Mouse (Mus musculus) layer of hippocampus, postnatal 14 days (tissue): ENCODE results near the gene Spint4. TPM values are rescaled to one million over a fixed set of nuclear protein-coding genes. Genes with fewer than 3 reads are reported as not detected.
"Not testable (repeated sequence)": the region's sequence is repeated elsewhere in the genome, so short reads cannot be mapped to it uniquely, and the experiment has no call there.

Experiments
- DNase-seq, 2 experiments: peaks; one replicate each; pipeline ENCODE4 v3.0.0; 2021 to 2022; ENCODE audit warnings: low spot score in 2 of 2, mixed read lengths in 1 of 2
- long read RNA-seq, 2 experiments: library from polyadenylated mRNA; stranded (forward); transcript quantifications; one replicate each; pipeline ENCODE4 v2.0.0; 2021
- total RNA-seq, 2 experiments: library from RNA; stranded (reverse); gene quantifications; 2 replicates each; pipeline ENCODE4 v1.2.3; 2021

The Spint4 gene
- total RNA-seq, result not detected
- long read RNA-seq, experiment 1, result 0 reads
- long read RNA-seq, experiment 2, result 0 reads

GRCm38 (mm10) chr2:164698201-164698600 is at the start of gene Spint4:
TSS of gene Spint4 (plus strand) at chr2:164698501.
- DNase-seq, result no peak

GRCm38 (mm10) chr2:164655858-164656257 is 42.4 kb upstream of the Spint4 start, which contains the start of gene Wfdc10:
TSS of gene Wfdc10 (plus strand) at chr2:164656046.
- peak in 1 of 2 experiments; percentile 11 for DNase-seq

- no peak for DNase-seq
Observed at GRCm38 (mm10) chr2:164656483-164656882, 41.8 kb upstream of the Spint4 start, which contains the start of gene Wfdc9. TSS of gene Wfdc9 (minus strand) at chr2:164656583.

- no peak for DNase-seq
Observed at GRCm38 (mm10) chr2:164664851-164665250, 33.5 kb upstream of the Spint4 start.

- DNase-seq, result no peak
Observed at GRCm38 (mm10) chr2:164670261-164670660, 28.0 kb upstream of the Spint4 start.

GRCm38 (mm10) chr2:164670938-164671337 is 27.4 kb upstream of the Spint4 start:
- DNase-seq, result no peak

- DNase-seq, result no peak
Observed at GRCm38 (mm10) chr2:164673987-164674386, 24.3 kb upstream of the Spint4 start, which contains the start of gene Wfdc11. TSS of gene Wfdc11 (minus strand) at chr2:164674087.

- DNase-seq, result no peak
Observed at GRCm38 (mm10) chr2:164676103-164676502, 22.2 kb upstream of the Spint4 start.

DNA sequence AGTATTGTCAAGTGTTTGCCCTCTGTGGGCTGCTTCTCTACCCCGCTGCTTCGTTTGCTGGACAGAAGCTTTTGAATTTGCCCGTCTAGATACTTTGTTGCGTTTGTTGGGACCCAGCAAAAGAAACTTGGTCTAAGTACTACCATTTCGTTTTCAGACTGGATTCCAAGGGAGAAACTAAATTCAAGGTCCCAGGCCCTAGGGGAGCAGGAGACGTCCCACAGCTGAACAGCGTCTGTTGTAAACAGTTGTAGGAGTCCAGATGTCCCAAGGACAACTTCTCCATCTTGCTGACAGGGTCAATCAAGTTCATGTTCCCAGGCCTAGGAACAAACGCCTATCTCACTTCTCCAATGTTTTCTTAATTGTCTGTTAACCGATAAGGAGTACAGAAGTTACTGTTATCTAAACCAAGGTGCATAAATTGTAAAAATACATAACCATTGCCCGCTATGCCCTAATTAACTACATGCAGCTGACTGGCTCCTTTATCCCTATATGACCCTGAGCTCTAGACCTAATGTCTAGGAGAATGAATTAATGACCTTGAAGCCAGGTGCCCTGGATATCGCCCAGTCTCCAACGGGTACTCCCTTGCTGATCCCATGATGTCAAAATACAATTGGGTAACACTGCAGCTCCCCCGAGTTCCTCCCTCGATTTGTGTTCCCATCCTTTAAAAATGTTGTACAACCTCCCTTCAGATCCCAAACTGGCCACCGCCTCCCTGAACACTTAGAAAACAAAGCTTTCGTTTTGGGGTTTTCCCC is 21.2 kb upstream of the Spint4 start:
- no peak for DNase-seq

DNA sequence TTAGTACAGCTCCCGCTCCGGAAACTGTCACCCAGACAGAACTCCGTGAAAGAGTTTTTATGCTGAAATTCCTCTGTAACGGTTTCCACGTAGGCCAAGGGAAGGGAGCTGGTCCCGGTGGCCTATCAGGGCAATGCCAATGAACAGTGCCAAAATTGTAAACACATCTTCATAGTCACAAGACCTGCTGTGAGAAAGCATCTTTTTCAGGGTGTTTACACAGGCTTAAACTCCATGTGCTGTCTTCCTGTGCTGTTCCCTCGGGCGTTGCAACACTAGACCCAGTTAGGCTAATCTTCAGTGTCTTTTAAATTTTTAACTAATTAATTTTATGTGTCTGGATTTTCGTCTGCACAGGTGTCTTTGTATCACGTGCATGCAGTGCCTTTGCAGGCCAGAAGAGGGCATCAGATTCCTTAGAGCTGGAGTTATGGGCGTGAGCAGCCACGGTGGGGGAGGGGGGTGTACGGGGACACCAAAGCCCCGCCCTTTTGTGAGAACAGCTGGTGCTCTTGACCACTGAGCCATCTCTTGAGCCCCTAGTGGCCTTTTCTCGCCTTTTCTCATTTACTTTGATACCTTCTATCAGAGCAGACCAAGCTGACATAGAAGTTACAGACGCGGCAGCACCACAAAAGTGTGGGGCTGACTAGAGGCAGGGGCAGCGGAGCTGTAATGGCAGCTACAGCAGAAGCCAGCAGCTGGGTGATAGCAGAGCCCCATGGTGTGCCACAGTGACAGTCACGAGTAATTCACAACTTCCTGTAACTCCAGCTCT is 19.3 kb upstream of the Spint4 start:
- peak; percentile 54 to 64 for DNase-seq

- DNase-seq, result no peak
Observed at GRCm38 (mm10) chr2:164679906-164680305, 18.4 kb upstream of the Spint4 start.

- DNase-seq, result no peak
Observed at GRCm38 (mm10) chr2:164684807-164685206, 13.5 kb upstream of the Spint4 start, which contains the start of gene Wfdc13. TSS of gene Wfdc13 (plus strand) at chr2:164685107.

- no peak for DNase-seq
Observed at GRCm38 (mm10) chr2:164700959-164701358, 2.7 kb downstream of the Spint4 start.

DNA sequence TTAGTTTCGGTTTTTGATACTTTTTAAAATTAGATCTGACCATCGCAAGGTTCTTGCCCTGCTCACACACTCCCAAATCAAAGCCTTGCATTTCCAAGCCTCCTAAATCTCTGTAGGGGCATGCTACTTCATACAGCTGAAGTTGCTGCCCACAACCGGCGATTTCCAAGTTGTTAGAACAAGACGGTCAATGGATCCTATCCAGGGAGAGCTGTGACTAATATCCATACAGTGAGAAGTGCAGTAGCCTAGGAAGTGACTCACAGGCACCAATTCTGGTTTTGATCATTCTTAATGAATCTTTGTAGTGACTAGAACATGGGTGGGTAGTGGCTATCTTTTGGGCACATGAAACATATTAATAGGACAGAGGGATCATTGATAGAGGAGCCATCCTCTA is 3.5 kb downstream of the Spint4 start:
- no peak for DNase-seq

GRCm38 (mm10) chr2:164704235-164704634 is 5.9 kb downstream of the Spint4 start:
- no peak for DNase-seq

DNA sequence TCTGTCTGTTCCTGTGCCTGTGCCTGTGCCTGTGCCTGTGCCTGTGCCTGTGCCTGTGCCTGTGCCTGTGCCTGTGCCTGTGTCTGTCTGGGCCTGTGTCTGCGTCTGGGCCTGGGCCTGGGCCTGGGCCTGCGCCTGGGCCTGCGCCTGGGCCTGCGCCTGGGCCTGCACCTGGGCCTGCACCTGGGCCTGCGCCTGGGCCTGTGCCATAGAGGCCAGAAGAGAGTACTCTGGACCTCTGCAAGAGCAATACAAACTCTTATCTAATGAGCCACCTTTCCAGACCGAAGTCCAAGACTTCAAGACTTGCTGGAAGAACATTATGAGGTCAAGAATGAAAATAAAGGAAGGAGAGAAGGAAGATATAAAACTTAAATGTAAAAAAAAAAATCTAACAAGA is 7.0 kb downstream of the Spint4 start:
- DNase-seq, result no peak

- no peak for DNase-seq
Observed at GRCm38 (mm10) chr2:164705991-164706390, 7.7 kb downstream of the Spint4 start.

- no peak for DNase-seq
Observed at GRCm38 (mm10) chr2:164715005-164715404, 16.7 kb downstream of the Spint4 start, which contains the start of gene Spint5. TSS of gene Spint5 (plus strand) at chr2:164715305.

- not testable (repeated sequence) for DNase-seq
Observed at GRCm38 (mm10) chr2:164716194-164716786, 18.0 kb downstream of the Spint4 start.

DNA sequence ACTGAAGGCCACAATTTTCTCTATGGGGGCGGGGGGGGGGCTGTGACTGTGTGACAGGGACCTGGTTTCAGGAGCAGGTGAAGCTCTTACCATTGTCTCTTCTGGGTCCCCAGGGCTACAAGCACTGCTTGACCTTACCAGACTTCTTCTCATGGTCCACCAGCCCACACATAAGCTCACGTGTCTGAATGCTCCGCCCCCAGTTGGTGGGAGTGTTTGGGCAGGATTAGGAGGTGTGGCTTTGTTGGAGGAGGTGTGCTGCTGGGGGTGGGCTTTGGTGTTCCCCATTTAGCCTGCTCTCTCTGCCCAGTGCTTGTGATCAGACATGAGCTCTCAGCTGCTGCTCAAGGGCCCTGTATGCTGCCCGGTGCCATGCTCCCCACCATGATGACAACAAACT is 25.0 kb downstream of the Spint4 start:
- no peak for DNase-seq

DNA sequence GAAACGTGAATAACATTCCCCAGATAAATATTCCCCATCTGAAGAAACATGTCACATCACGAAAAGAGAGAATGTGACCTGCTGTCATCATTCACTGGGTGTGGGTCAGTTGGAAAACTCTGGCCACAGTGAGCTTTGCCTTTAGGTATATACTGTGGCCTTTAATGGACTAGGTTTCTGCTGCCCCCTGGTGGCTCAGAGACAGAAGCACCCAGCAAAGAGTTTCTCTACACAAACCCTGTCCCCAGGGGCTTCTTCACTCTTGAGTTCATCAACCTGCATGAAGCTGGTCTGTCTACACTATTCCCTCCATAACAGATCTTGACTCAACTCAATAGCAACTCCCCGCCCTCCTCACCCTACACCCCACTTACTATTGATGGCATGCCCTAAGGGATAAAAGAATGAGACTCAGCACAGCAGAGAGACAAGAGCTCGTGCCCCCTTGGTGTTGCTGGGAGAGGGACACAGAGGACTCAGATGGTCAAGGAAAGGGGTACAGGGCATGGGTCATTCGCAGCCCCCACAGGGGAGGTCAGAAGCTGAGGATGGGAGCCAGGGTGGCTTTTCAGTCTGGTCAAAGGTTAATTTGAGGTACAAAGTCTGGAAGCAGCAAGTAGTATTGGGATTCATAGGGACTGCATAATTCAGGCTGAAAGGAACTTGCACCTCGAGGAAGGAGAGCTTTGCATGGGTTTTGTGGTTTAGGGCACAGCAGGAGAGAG is 27.8 kb downstream of the Spint4 start:
- peak; percentile 50 to 74 for DNase-seq
